Mouse (Mus musculus) liver, embryonic 13.5 days (tissue): ENCODE data around the gene Gkn1. TPM values are rescaled to one million over a fixed set of nuclear protein-coding genes. Genes with fewer than 3 reads are reported as not detected.
A peak's percentile ranks its signal among the peaks of the same experiment; 100 is the strongest.

Source experiments
- ATAC-seq: fragments of 200-750 bp; cut with Nextera tagmentation; 2 replicates; pipeline ENCODE4 v1.8.0; 2017; ENCODE audit warnings: low read depth, mild to moderate bottlenecking, moderate number of reproducible peaks, moderate library complexity
- DNase-seq: peaks from one replicate; pipeline ENCODE4 v3.0.0; 2022
- H3K27ac ChIP-seq: fragments of 300-500 bp; sonication (generic); 2 replicates; pipeline ENCODE4 v1.5.1; 2015; ENCODE audit warnings: moderate library complexity, mild to moderate bottlenecking, inconsistent platforms
- H3K27me3 ChIP-seq: fragments of 300-500 bp; sonication (generic); 2 replicates; pipeline ENCODE4 v1.6.1; 2015; ENCODE audit warnings: mild to moderate bottlenecking, inconsistent platforms
- H3K36me3 ChIP-seq: fragments of 300-500 bp; sonication (generic); 2 replicates; pipeline ENCODE4 v1.6.1; 2015; ENCODE audit warnings: mild to moderate bottlenecking, inconsistent platforms
- H3K4me1 ChIP-seq: fragments of 300-500 bp; sonication (generic); replicated peaks from 2 replicates; pipeline ENCODE4 v1.6.1; 2015; ENCODE audit warnings: inconsistent platforms
- H3K4me2 ChIP-seq: fragments of 300-500 bp; sonication (generic); 2 replicates; pipeline ENCODE4 v1.6.1; 2015; ENCODE audit warnings: inconsistent platforms, mild to moderate bottlenecking, moderate library complexity
- H3K4me3 ChIP-seq: fragments of 300-500 bp; sonication (generic); replicated peaks from 2 replicates; pipeline ENCODE4 v1.5.1; 2015; ENCODE audit warnings: mild to moderate bottlenecking, inconsistent platforms
- H3K9ac ChIP-seq: fragments of 300-500 bp; sonication (generic); 2 replicates; pipeline ENCODE4 v1.6.1; 2015; ENCODE audit warnings: mild to moderate bottlenecking, inconsistent platforms
- H3K9me3 ChIP-seq: fragments of 300-500 bp; sonication (generic); replicated peaks from 2 replicates; pipeline ENCODE4 v1.6.1; 2016; ENCODE audit warnings: inconsistent platforms
- WGBS: fragments of 180-500 bp; shearing (Covaris S2); methylation state at CpG from one replicate; pipeline ENCODE4 v1.1.7; 2015; ENCODE audit not compliant: insufficient replicate concordance; 5-methylcytosine and 5-hydroxymethylcytosine counted together
- polyA plus RNA-seq: library from polyadenylated mRNA; unstranded; fragments of >200 nt; fragmentation: Nextera tagmentation; extraction: Ambion mirVana; gene quantifications from 2 replicates; pipeline ENCODE4 v1.2.1, GENCODE M21; 2015

The Gkn1 gene
- polyA plus RNA-seq = not detected in 2 replicates

GRCm38 (mm10) chr6:87350829-87351228, at the start of gene Gkn1:
TSS of gene Gkn1 (minus strand) at chr6:87350942.
- Histone ChIP-seq H3K27me3 (no peaks in the 10 kb centered on the region), H3K4me2 (no peak within 1 kb of the TSS), H3K36me3 (no peaks in the 10 kb centered on the region), H3K9me3 (no peaks in the 10 kb centered on the region), H3K27ac (no peak within 1 kb of the TSS), H3K9ac (no peak within 1 kb of the TSS), H3K4me1 (no peaks in the 10 kb centered on the region), H3K4me3 (no peak within 1 kb of the TSS)
- 73% methylated on average over 8 of the region's 8 CpGs for WGBS
- ATAC-seq (no peak), DNase-seq (no peak)

GRCm38 (mm10) chr6:87399886-87400566, 49.3 kb upstream of the Gkn1 start:
- no peak overlapping the region for H3K4me3 ChIP-seq
- ATAC-seq (no peak), DNase-seq (no peak)
- no peak overlapping the region for H3K9ac ChIP-seq
- H3K27ac ChIP-seq = no peak overlapping the region
- whole genome bisulfite sequencing = 9% methylated on average over 4 of the region's 4 CpGs
- no peaks in the 10 kb centered on the region for H3K9me3 ChIP-seq
- H3K4me1 ChIP-seq = peaks cover 15% of the 10 kb centered on the region
- H3K27me3 ChIP-seq = no peaks in the 10 kb centered on the region
- H3K4me2 ChIP-seq = no peak overlapping the region
- H3K36me3 ChIP-seq = no peaks in the 10 kb centered on the region

GRCm38 (mm10) chr6:87399137-87399536, 48.4 kb upstream of the Gkn1 start:
- no peak overlapping the region for H3K27ac ChIP-seq
- H3K27me3 ChIP-seq = no peaks in the 10 kb centered on the region
- H3K4me1 ChIP-seq = peaks cover 15% of the 10 kb centered on the region
- ATAC-seq = no peak
- no peak overlapping the region for H3K4me3 ChIP-seq
- peak; percentile 45 for DNase-seq
- no peak overlapping the region for H3K9ac ChIP-seq
- no peaks in the 10 kb centered on the region for H3K36me3 ChIP-seq
- no peaks in the 10 kb centered on the region for H3K9me3 ChIP-seq
- WGBS = under 1% methylated on average over 5 of the region's 5 CpGs
- H3K4me2 ChIP-seq = no peak overlapping the region

GRCm38 (mm10) chr6:87394783-87395182, 44.0 kb upstream of the Gkn1 start:
- Histone ChIP-seq H3K4me2 (no peak overlapping the region), H3K27ac (no peak overlapping the region), H3K27me3 (no peaks in the 10 kb centered on the region), H3K4me3 (no peak overlapping the region), H3K9me3 (no peaks in the 10 kb centered on the region), H3K4me1 (peaks cover 25% of the 10 kb centered on the region), H3K36me3 (no peaks in the 10 kb centered on the region), H3K9ac (no peak overlapping the region)
- 53% methylated on average over 9 of the region's 9 CpGs for WGBS
- no peak for DNase-seq
- ATAC-seq = no peak

- Histone ChIP-seq H3K27ac (no peak overlapping the region), H3K27me3 (no peaks in the 10 kb centered on the region), H3K4me1 (peaks cover 31% of the 10 kb centered on the region), H3K36me3 (no peaks in the 10 kb centered on the region), H3K9me3 (no peaks in the 10 kb centered on the region), H3K4me2 (no peak overlapping the region), H3K4me3 (no peak overlapping the region), H3K9ac (no peak overlapping the region)
- ATAC-seq = peak; percentile 73
- WGBS = 29% methylated on average over 8 of the region's 8 CpGs
- no peak for DNase-seq
Measured at GRCm38 (mm10) chr6:87393466-87394205, 42.9 kb upstream of the Gkn1 start.

- no peaks in the 10 kb centered on the region for H3K36me3 ChIP-seq
- no peak overlapping the region for H3K4me2 ChIP-seq
- H3K4me3 ChIP-seq = no peak overlapping the region
- no peaks in the 10 kb centered on the region for H3K9me3 ChIP-seq
- H3K27me3 ChIP-seq = 0 out of 2 replicates have a peak, but pooled peaks cover 13% of the 10 kb centered on the region
- 30% methylated on average over 5 of the region's 5 CpGs for WGBS
- no peak overlapping the region for H3K9ac ChIP-seq
- ATAC-seq = peak; percentile 45
- DNase-seq = no peak
- no peak overlapping the region for H3K27ac ChIP-seq
- H3K4me1 ChIP-seq = peaks cover 37% of the 10 kb centered on the region
Measured at GRCm38 (mm10) chr6:87389455-87389989, 38.8 kb upstream of the Gkn1 start.

GRCm38 (mm10) chr6:87388877-87389276, 38.1 kb upstream of the Gkn1 start, which contains the start of gene Gkn3:
TSS of gene Gkn3 (minus strand) at chr6:87388935.
- no peak within 1 kb of the TSS for H3K27ac ChIP-seq
- H3K4me3 ChIP-seq = no peak within 1 kb of the TSS
- no peak within 1 kb of the TSS for H3K9ac ChIP-seq
- no peak for DNase-seq
- no peaks in the 10 kb centered on the region for H3K9me3 ChIP-seq
- H3K27me3 ChIP-seq = peaks cover 18% of the 10 kb centered on the region; the same call in 1 of the 2 replicates
- ATAC-seq = no peak
- 38% methylated on average over 7 of the region's 7 CpGs for WGBS
- peaks cover 42% of the 10 kb centered on the region for H3K4me1 ChIP-seq
- no peak within 1 kb of the TSS for H3K4me2 ChIP-seq
- no peaks in the 10 kb centered on the region for H3K36me3 ChIP-seq

GRCm38 (mm10) chr6:87386681-87387080, 35.9 kb upstream of the Gkn1 start:
- WGBS = 65% methylated on average over 10 of the region's 10 CpGs
- peaks cover 34% of the 10 kb centered on the region for H3K27me3 ChIP-seq
- H3K9ac ChIP-seq = no peak overlapping the region
- H3K9me3 ChIP-seq = no peaks in the 10 kb centered on the region
- no peak overlapping the region for H3K4me3 ChIP-seq
- DNase-seq (no peak), ATAC-seq (no peak)
- no peak overlapping the region for H3K27ac ChIP-seq
- H3K36me3 ChIP-seq = no peaks in the 10 kb centered on the region
- H3K4me2 ChIP-seq = no peak overlapping the region
- H3K4me1 ChIP-seq = peaks cover 30% of the 10 kb centered on the region

GRCm38 (mm10) chr6:87386203-87386602, 35.5 kb upstream of the Gkn1 start:
- Histone ChIP-seq H3K4me3 (no peak overlapping the region), H3K4me2 (no peak overlapping the region), H3K4me1 (peaks cover 30% of the 10 kb centered on the region), H3K9me3 (no peaks in the 10 kb centered on the region), H3K9ac (no peak overlapping the region), H3K27ac (no peak overlapping the region), H3K27me3 (peaks cover 34% of the 10 kb centered on the region), H3K36me3 (no peaks in the 10 kb centered on the region)
- 8% methylated on average over 7 of the region's 7 CpGs for WGBS
- DNase-seq (peak; percentile 27), ATAC-seq (no peak)

- 42% methylated on average over 6 of the region's 6 CpGs for WGBS
- Histone ChIP-seq H3K4me2 (no peak overlapping the region), H3K9ac (no peak overlapping the region), H3K36me3 (no peaks in the 10 kb centered on the region), H3K4me3 (no peak overlapping the region), H3K4me1 (peaks cover 24% of the 10 kb centered on the region), H3K27me3 (peaks cover 42% of the 10 kb centered on the region), H3K9me3 (no peaks in the 10 kb centered on the region), H3K27ac (no peak overlapping the region)
- no peak for DNase-seq
- no peak for ATAC-seq
Measured at GRCm38 (mm10) chr6:87384761-87385160, 34.0 kb upstream of the Gkn1 start.

- Histone ChIP-seq H3K4me1 (peaks cover 17% of the 10 kb centered on the region), H3K27me3 (peaks cover 42% of the 10 kb centered on the region), H3K4me2 (peak overlapping the region; percentile 34), H3K9ac (no peak overlapping the region), H3K9me3 (no peaks in the 10 kb centered on the region), H3K27ac (no peak overlapping the region), H3K4me3 (no peak overlapping the region), H3K36me3 (no peaks in the 10 kb centered on the region)
- ATAC-seq (no peak), DNase-seq (no peak)
- 12% methylated on average over 24 of the region's 24 CpGs for WGBS
Measured at GRCm38 (mm10) chr6:87383926-87384691, 33.4 kb upstream of the Gkn1 start.
